Mouse (Mus musculus) C3H10T1/2 (cell line): ENCODE data around the gene Amelx. TPM values are rescaled to one million over a fixed set of nuclear protein-coding genes. Genes with fewer than 3 reads are reported as not detected.

ENCODE experiments used
- polyA plus RNA-seq, 2 experiments: library from polyadenylated mRNA; unstranded; fragments of >200 nt; fragmentation: generic; extraction: Trizol; gene quantifications; one replicate each; pipeline ENCODE4 v1.2.1; 2012; ENCODE audit warnings: missing spikeins in 2 of 2

The Amelx gene
- polyA plus RNA-seq, result under 1 TPM in 1 of 2 experiments, not detected in 1; 0.68 TPM

DNA sequence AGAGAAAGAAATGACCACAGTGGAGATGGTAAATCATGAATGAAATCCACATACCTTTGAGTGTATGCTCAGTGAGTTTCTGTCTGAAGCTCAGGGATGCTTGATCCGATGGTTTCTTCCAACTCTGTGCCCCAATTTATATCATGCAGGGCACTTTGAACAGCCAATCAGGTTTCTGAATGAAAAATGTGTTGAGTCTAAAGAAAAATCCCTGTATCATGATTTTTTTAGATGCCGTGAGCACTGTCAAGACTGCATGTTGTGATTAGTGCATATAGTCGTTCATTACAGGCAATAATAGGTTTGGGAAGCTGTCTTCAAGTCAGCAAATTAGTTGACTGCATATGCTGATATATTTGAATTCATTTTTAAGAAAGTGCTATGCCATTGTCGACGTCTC lies at the start of gene Amelx:
Gene Amelx, minus strand, starts transcription at position 101 of the 400 bp plus-strand sequence.

Other genes starting within 250 kb of the Amelx start
- gene Hccs, start 133.2 kb upstream of the Amelx start, polyA plus RNA-seq, result 10 to 100 TPM in 1 of 2 experiments, under 1 TPM in 1; 0.60 to 11.6 TPM